Mouse (Mus musculus) megakaryocyte, embryonic 14.5 days (primary cell): ENCODE measurements around the gene Susd4. TPM values are rescaled to one million over a fixed set of nuclear protein-coding genes. Genes with fewer than 3 reads are reported as not detected.

ENCODE experiments used
- H3K27me3 ChIP-seq: replicated peaks from 2 replicates; pipeline ENCODE3; 2012; ENCODE audit warnings: inconsistent platforms
- H3K36me3 ChIP-seq: replicated peaks from 2 replicates; pipeline ENCODE3; 2012; ENCODE audit warnings: low read length, inconsistent platforms, mixed read lengths
- H3K4me1 ChIP-seq: 2 replicates; pipeline ENCODE4 v1.6.1; 2012; ENCODE audit warnings: inconsistent platforms
- H3K4me3 ChIP-seq: replicated peaks from 2 replicates; pipeline ENCODE3; 2012; ENCODE audit warnings: moderate library complexity, mild to moderate bottlenecking, inconsistent platforms
- H3K9me3 ChIP-seq: 2 replicates; pipeline ENCODE4 v1.6.1; 2012; ENCODE audit warnings: inconsistent platforms
- FLI1 ChIP-seq: IDR thresholded peaks from 2 replicates; pipeline ENCODE4 v1.6.1; 2012; ENCODE audit warnings: low read length, inconsistent platforms, mixed read lengths
- GATA1 ChIP-seq: IDR thresholded peaks from 3 replicates; pipeline ENCODE4 v1.6.1; 2012; ENCODE audit warnings: mixed read lengths, low read length, inconsistent platforms, borderline replicate concordance
- polyA plus RNA-seq: library from polyadenylated mRNA; stranded (reverse); fragments of >175 nt; gene quantifications from 2 replicates; pipeline ENCODE4 v1.2.3, GENCODE M21; 2012; ENCODE audit warnings: low replicate concordance; ENCODE audit not compliant: insufficient read depth

Susd4 gene
- polyA plus RNA-seq, 1 experiment, result 1.00 TPM

- H3K9me3 ChIP-seq, result no peaks in the 10 kb centered on the region
- H3K4me1 ChIP-seq, result peaks cover 11% of the 10 kb centered on the region
- H3K4me3 ChIP-seq, result no peak overlapping the region
- no peak for TF ChIP-seq FLI1
- TF ChIP-seq GATA1, result no peak
- H3K36me3 ChIP-seq, result no peaks in the 10 kb centered on the region
- H3K27me3 ChIP-seq, result peaks cover 12% of the 10 kb centered on the region
Observed at GRCm38 (mm10) chr1:182912591-182912990, 148.9 kb downstream of the Susd4 start.

- TF ChIP-seq GATA1, result no peak
- peaks cover 8% of the 10 kb centered on the region for H3K27me3 ChIP-seq
- no peak overlapping the region for H3K4me3 ChIP-seq
- no peaks in the 10 kb centered on the region; the same call in 1 of the 2 replicates for H3K4me1 ChIP-seq
- H3K36me3 ChIP-seq, result no peaks in the 10 kb centered on the region
- H3K9me3 ChIP-seq, result no peaks in the 10 kb centered on the region
Observed at GRCm38 (mm10) chr1:182914121-182914908, 150.7 kb downstream of the Susd4 start.

- no peaks in the 10 kb centered on the region for H3K4me1 ChIP-seq
- peaks cover 9% of the 10 kb centered on the region for H3K27me3 ChIP-seq
- no peak overlapping the region for H3K4me3 ChIP-seq
- TF ChIP-seq GATA1, result no peak
- no peak for TF ChIP-seq FLI1
- H3K9me3 ChIP-seq, result no peaks in the 10 kb centered on the region
- no peaks in the 10 kb centered on the region for H3K36me3 ChIP-seq
Observed at GRCm38 (mm10) chr1:182916166-182916565, 152.5 kb downstream of the Susd4 start.

GRCm38 (mm10) chr1:182918718-182919346 lies 155.2 kb downstream of the Susd4 start:
- H3K36me3 ChIP-seq, result no peaks in the 10 kb centered on the region
- TF ChIP-seq GATA1, result no peak
- no peak for TF ChIP-seq FLI1
- no peaks in the 10 kb centered on the region for H3K4me1 ChIP-seq
- no peaks in the 10 kb centered on the region for H3K9me3 ChIP-seq
- peaks cover 7% of the 10 kb centered on the region for H3K27me3 ChIP-seq
- H3K4me3 ChIP-seq, result no peak overlapping the region

- Histone ChIP-seq H3K4me3 (no peak overlapping the region), H3K27me3 (peaks cover 15% of the 10 kb centered on the region), H3K4me1 (peaks cover 2% of the 10 kb centered on the region), H3K9me3 (no peaks in the 10 kb centered on the region), H3K36me3 (no peaks in the 10 kb centered on the region)
- TF ChIP-seq FLI1 (no peak), GATA1 (no peak)
Observed at GRCm38 (mm10) chr1:182922824-182923223, 159.2 kb downstream of the Susd4 start.

GRCm38 (mm10) chr1:182926465-182926864 lies 162.8 kb downstream of the Susd4 start:
- no peaks in the 10 kb centered on the region for H3K36me3 ChIP-seq
- no peak overlapping the region for H3K4me3 ChIP-seq
- peaks cover 14% of the 10 kb centered on the region for H3K4me1 ChIP-seq
- peaks cover 25% of the 10 kb centered on the region for H3K27me3 ChIP-seq
- H3K9me3 ChIP-seq, result no peaks in the 10 kb centered on the region
- TF ChIP-seq GATA1 (no peak), FLI1 (no peak)

GRCm38 (mm10) chr1:182927878-182928851 lies 164.5 kb downstream of the Susd4 start:
- Histone ChIP-seq H3K4me1 (peaks cover 14% of the 10 kb centered on the region), H3K9me3 (no peaks in the 10 kb centered on the region), H3K4me3 (peak overlapping the region; percentile 87), H3K27me3 (peaks cover 25% of the 10 kb centered on the region), H3K36me3 (no peaks in the 10 kb centered on the region)
- TF ChIP-seq GATA1 (no peak), FLI1 (no peak)

- TF ChIP-seq FLI1, result no peak
- TF ChIP-seq GATA1, result no peak
- H3K4me3 ChIP-seq, result no peak overlapping the region
- H3K27me3 ChIP-seq, result peaks cover 8% of the 10 kb centered on the region
- H3K36me3 ChIP-seq, result no peaks in the 10 kb centered on the region
- no peaks in the 10 kb centered on the region for H3K9me3 ChIP-seq
- H3K4me1 ChIP-seq, result no peaks in the 10 kb centered on the region
Observed at GRCm38 (mm10) chr1:182935469-182935868, 171.8 kb downstream of the Susd4 start.

- TF ChIP-seq GATA1, result no peak
- TF ChIP-seq FLI1, result no peak
Observed at GRCm38 (mm10) chr1:182937486-182938120, 173.9 kb downstream of the Susd4 start.

More at GRCm38 (mm10) chr1:182937486-182938120, 173.9 kb downstream of the Susd4 start:
- no peak overlapping the region for H3K4me3 ChIP-seq
- H3K4me1 ChIP-seq, result no peaks in the 10 kb centered on the region
- no peaks in the 10 kb centered on the region for H3K36me3 ChIP-seq
- no peaks in the 10 kb centered on the region for H3K9me3 ChIP-seq
- H3K27me3 ChIP-seq, result peaks cover 12% of the 10 kb centered on the region
